Mouse (Mus musculus) lung, embryonic 14.5 days (tissue): ENCODE measurements around the gene Htra2. TPM values are rescaled to one million over a fixed set of nuclear protein-coding genes. Genes with fewer than 3 reads are reported as not detected.

Experiments used
- ATAC-seq: fragments of 200-750 bp; cut with Nextera tagmentation; 2 replicates; pipeline ENCODE4 v1.8.0; 2017; ENCODE audit warnings: mild to moderate bottlenecking, moderate TSS enrichment, moderate library complexity; ENCODE audit not compliant: insufficient read depth
- DNase-seq: peaks from one replicate; pipeline ENCODE4 v3.0.0-alpha.2; 2015
- H3K27ac ChIP-seq: fragments of 300-500 bp; sonication (generic); 2 replicates; pipeline ENCODE4 v1.5.1; 2014; ENCODE audit warnings: low read depth, mild to moderate bottlenecking, moderate library complexity
- H3K27me3 ChIP-seq: fragments of 300-500 bp; sonication (generic); 2 replicates; pipeline ENCODE4 v1.6.1; 2014; ENCODE audit warnings: low read length, control low read depth; ENCODE audit not compliant: insufficient read depth
- H3K36me3 ChIP-seq: fragments of 300-500 bp; sonication (generic); 2 replicates; pipeline ENCODE4 v1.6.1; 2014; ENCODE audit warnings: control low read depth; ENCODE audit not compliant: insufficient read depth
- H3K4me1 ChIP-seq: fragments of 300-500 bp; sonication (generic); 2 replicates; pipeline ENCODE4 v1.6.1; 2014; ENCODE audit warnings: antibody characterized with exemption, control low read depth; ENCODE audit not compliant: insufficient read depth
- H3K4me2 ChIP-seq: fragments of 300-500 bp; sonication (generic); 2 replicates; pipeline ENCODE4 v1.6.1; 2014; ENCODE audit warnings: mild to moderate bottlenecking
- H3K4me3 ChIP-seq: fragments of 300-500 bp; sonication (generic); 2 replicates; pipeline ENCODE4 v1.5.1; 2014; ENCODE audit warnings: low read depth, low read length
- H3K9ac ChIP-seq: fragments of 300-500 bp; sonication (generic); 2 replicates; pipeline ENCODE4 v1.6.1; 2014
- H3K9me3 ChIP-seq: fragments of 300-500 bp; sonication (generic); 2 replicates; pipeline ENCODE4 v1.6.1; 2016; ENCODE audit warnings: low read depth, low read length, control low read depth
- CTCF ChIP-seq: IDR thresholded peaks from 2 replicates; pipeline ENCODE4 v1.5.1; 2016; ENCODE audit warnings: antibody characterized with exemption, low read depth
- WGBS: fragments of 180-500 bp; shearing (Covaris S2); extraction: QIAGEN DNeasy Blood & Tissue Kit; methylation state at CpG from one replicate; pipeline ENCODE4 v1.1.7; 2014; 5-methylcytosine and 5-hydroxymethylcytosine counted together
- polyA plus RNA-seq: library from polyadenylated mRNA; unstranded; fragments of >200 nt; fragmentation: Nextera tagmentation; extraction: Ambion mirVana; gene quantifications from 2 replicates; pipeline ENCODE4 v1.2.1, GENCODE M21; 2014

Htra2 gene
- polyA plus RNA-seq = 44.0 and 45.0 TPM in 2 replicates

DNA sequence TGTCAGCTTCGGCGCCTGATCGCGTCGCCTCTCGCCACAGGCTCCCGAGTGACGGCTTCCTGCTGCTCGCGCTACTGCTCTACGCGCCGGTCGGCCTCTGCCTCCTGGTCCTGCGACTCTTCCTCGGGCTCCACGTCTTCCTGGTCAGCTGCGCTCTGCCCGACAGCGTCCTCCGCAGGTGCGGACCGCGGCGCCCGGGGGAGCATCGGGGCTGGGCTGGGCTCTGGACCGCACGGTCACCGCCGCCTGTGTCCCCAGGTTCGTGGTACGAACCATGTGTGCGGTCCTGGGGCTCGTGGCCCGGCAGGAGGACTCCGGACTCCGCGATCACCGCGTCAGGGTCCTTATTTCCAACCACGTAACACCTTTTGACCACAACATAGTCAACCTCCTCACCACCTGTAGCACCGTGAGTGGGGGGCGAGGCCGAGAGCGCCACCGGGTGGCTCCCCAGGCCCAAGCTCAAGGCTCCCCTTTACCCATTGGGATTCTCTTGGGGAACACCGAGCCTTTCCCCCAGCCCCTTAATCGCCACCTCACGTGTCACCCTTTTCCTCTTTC lies at the start of gene Htra2:
TSS of gene Htra2 (minus strand) at position 403 of the 561 bp plus-strand sequence.
- H3K36me3 ChIP-seq = peaks cover 48% of the 10 kb centered on the region
- H3K9me3 ChIP-seq = no peaks in the 10 kb centered on the region
- peak within 1 kb of the TSS; percentile 92 for H3K9ac ChIP-seq
- H3K4me2 ChIP-seq = peak within 1 kb of the TSS; percentile 95
- peak; percentile 29 for ATAC-seq
- TF ChIP-seq CTCF = peak; percentile 58
- no peaks in the 10 kb centered on the region for H3K27me3 ChIP-seq
- H3K4me1 ChIP-seq = peaks cover 5% of the 10 kb centered on the region; the same call in 1 of the 2 replicates
- H3K27ac ChIP-seq = peak within 1 kb of the TSS; percentile 88
- peak within 1 kb of the TSS; percentile 98 for H3K4me3 ChIP-seq
- peak; percentile 42 for DNase-seq
- under 1% methylated on average over 50 of the region's 50 CpGs for WGBS

DNA sequence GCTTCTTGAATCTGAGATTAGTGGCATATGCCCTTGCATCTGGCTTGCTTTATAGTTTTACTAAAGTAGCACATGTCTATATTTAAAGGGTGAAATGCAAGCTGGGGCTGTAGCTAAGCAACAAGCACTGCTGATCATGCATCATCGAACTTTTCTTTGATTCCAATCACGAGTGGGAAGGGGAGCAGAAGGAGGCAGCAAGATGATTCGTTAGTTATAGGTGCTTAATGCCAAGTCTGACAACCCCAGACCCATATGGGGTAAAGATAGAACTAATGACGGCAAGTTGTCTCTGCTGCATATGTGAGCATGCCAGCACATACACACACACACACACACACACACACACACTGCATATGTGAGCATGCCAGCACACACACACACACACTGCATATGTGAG lies 49.1 kb upstream of the Htra2 start:
- no peak overlapping the region for H3K4me3 ChIP-seq
- peaks cover 9% of the 10 kb centered on the region; the same call in 1 of the 2 replicates for H3K36me3 ChIP-seq
- no peaks in the 10 kb centered on the region for H3K9me3 ChIP-seq
- no peak overlapping the region for H3K4me2 ChIP-seq
- WGBS = 71% methylated on average over 4 of the region's 4 CpGs
- no peak overlapping the region for H3K9ac ChIP-seq
- no peak for ATAC-seq
- TF ChIP-seq CTCF = no peak
- no peaks in the 10 kb centered on the region for H3K27me3 ChIP-seq
- H3K27ac ChIP-seq = no peak overlapping the region
- no peak for DNase-seq
- H3K4me1 ChIP-seq = peaks cover 9% of the 10 kb centered on the region; the same call in 1 of the 2 replicates

DNA sequence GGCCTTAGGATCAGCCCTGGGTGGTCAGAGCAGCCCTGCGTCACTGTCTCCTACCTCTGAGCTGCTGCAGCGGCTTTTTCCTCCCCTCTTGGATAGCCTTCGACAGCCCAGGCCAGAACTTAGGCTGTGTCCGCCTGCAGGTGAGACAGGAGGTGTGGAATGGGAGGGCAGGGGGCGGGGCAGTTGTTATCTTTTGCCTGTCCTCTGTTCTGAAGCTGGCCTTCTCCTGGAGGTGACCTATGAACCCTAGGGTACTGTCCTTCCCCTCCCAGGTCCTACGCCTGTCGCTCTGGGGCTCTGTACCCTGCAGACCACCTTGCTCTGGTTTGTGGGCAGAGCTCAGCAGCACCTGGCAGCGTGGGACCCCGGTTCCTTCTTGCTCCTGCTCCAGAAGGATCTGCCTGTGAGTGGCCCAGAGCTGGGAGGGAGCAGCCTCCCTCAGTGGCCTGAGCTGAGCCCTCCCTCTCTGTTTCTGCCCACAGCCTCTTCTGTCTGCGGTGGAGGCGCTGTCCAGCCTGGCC lies 48.1 kb upstream of the Htra2 start:
- H3K36me3 ChIP-seq = peaks cover 9% of the 10 kb centered on the region; the same call in 1 of the 2 replicates
- H3K4me3 ChIP-seq = no peak overlapping the region
- ATAC-seq = no peak
- no peak overlapping the region for H3K27ac ChIP-seq
- peaks cover 7% of the 10 kb centered on the region; the same call in 1 of the 2 replicates for H3K4me1 ChIP-seq
- H3K27me3 ChIP-seq = no peaks in the 10 kb centered on the region
- no peak for DNase-seq
- 43% methylated on average over 11 of the region's 11 CpGs for WGBS
- H3K9ac ChIP-seq = no peak overlapping the region
- peak overlapping the region; percentile 100 for H3K4me2 ChIP-seq
- no peak for TF ChIP-seq CTCF
- no peaks in the 10 kb centered on the region for H3K9me3 ChIP-seq

DNA sequence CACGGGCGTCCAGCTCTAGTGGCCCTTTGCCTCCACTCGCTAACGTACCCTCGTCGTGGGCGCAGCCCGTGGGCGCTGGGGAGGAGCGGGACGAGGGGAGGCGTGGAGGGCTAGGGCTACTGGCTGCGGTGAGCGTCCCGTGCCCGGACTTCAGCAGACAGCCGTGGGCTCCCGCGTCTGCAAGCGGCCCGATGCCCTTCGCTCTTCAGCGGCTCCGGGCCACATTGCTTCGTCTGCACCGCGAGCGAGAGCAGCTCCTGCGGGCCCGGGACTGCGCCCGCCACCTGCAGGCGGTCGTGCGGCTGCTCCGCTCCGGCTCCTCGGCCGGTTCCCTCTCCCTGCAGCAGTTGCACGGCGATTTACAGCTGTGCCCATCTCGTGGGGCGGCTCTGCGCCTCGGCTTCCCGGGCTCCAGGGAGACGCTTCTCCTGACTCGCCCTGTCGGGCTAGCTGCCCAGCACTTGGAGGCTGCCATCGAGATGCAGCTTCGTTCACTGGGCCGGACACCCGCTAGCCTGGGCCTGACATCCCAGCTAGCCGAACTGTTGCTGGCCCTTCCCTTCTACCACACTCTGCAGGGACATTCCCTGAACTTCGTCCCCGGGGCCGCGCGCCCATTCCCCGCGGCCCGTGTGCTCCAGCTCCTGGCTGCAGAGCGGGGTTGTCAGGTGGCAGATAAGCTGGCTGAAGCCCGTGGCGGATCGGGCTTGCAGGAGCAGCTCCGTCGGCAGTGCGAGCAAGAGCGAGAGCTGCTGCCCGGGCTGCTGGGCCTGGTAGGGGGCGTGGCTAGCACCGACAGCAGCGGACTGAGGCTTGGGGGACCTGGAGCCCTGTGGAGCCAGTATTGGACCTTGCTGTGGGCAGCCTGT lies 46.8 kb upstream of the Htra2 start:
- no peaks in the 10 kb centered on the region for H3K9me3 ChIP-seq
- peak overlapping the region; percentile 80 for H3K27ac ChIP-seq
- no peaks in the 10 kb centered on the region for H3K27me3 ChIP-seq
- DNase-seq (peak; percentile 80), ATAC-seq (peak; percentile 84)
- peaks cover 7% of the 10 kb centered on the region; the same call in 1 of the 2 replicates for H3K4me1 ChIP-seq
- H3K4me3 ChIP-seq = peak overlapping the region; percentile 80
- H3K9ac ChIP-seq = peak overlapping the region; percentile 76
- H3K4me2 ChIP-seq = peak overlapping the region; percentile 100
- peaks cover 7% of the 10 kb centered on the region; the same call in 1 of the 2 replicates for H3K36me3 ChIP-seq
- TF ChIP-seq CTCF = peak; percentile 45
- WGBS = under 1% methylated on average over 68 of the region's 74 CpGs

DNA sequence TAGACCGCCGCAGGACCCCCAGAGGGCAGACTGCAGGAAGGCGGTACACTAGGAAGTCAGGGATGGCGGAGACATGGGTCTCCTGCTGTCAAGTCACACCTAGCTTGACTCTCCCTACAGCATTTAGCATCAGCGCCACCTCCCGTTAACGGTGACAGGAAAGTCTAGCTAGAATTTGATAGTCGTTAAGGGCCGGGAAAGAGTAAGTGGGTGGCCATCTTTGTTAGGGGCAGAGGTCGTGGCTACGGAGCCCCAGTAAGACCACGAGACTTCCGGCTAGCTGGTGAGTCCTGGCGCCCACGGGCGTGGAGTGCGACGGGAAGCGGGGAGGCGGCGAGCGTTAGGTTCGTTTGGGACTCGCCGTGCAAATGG lies 46.2 kb upstream of the Htra2 start, which contains the start of the genes Ccdc142 and Gm42688:
TSS of gene Ccdc142 (plus strand) at position 286 of the 372 bp plus-strand sequence.
TSS of gene Gm42688 (plus strand) at position 302 of the 372 bp plus-strand sequence.
- H3K4me1 ChIP-seq = peaks cover 7% of the 10 kb centered on the region; the same call in 1 of the 2 replicates
- no peaks in the 10 kb centered on the region for H3K27me3 ChIP-seq
- peak within 1 kb of the TSS; percentile 76 for H3K9ac ChIP-seq
- DNase-seq (peak; percentile 91), ATAC-seq (peak; percentile 88)
- TF ChIP-seq CTCF = peak; percentile 65
- peak within 1 kb of the TSS; percentile 100 for H3K4me2 ChIP-seq
- peak within 1 kb of the TSS; percentile 80 for H3K27ac ChIP-seq
- H3K9me3 ChIP-seq = no peaks in the 10 kb centered on the region
- 0 out of 2 replicates have a peak, but pooled peaks cover 3% of the 10 kb centered on the region for H3K36me3 ChIP-seq
- H3K4me3 ChIP-seq = peak within 1 kb of the TSS; percentile 80
- WGBS = 2% methylated on average over 25 of the region's 25 CpGs

DNA sequence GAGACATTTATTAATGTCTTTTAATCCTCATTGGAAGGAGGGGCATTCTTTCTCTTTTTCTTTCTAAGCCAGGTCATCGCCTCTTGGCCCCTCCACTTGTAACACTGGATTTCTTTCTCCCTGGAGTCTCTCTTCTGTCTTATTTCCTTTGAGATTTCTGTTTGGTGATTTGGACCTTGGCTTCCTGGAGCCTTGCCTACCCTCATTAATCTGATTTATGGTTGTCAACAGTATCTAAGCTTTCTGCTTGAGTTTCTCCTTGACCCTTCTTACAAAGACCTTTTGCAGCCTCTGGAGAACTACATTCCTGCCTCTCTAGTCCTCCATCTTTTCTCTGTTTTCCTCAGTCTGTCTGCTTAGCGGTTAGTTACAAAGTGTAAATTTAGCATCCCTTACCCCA lies 43.3 kb upstream of the Htra2 start:
- DNase-seq (no peak), ATAC-seq (no peak)
- no peak for TF ChIP-seq CTCF
- 78% methylated on average over 2 of the region's 2 CpGs for WGBS
- Histone ChIP-seq H3K9ac (no peak overlapping the region), H3K9me3 (no peaks in the 10 kb centered on the region), H3K4me3 (no peak overlapping the region), H3K4me1 (peaks cover 7% of the 10 kb centered on the region; the same call in 1 of the 2 replicates), H3K27ac (no peak overlapping the region), H3K36me3 (no peaks in the 10 kb centered on the region), H3K4me2 (no peak overlapping the region), H3K27me3 (no peaks in the 10 kb centered on the region)
